Mouse (Mus musculus) heart, adult 9 months (tissue): ENCODE results near the gene Naa16.
A peak's percentile ranks its signal among the peaks of the same experiment; 100 is the strongest.

Experiments
- DNase-seq, 2 experiments: peaks; one replicate each; pipeline ENCODE4 v3.0.0; 2022; ENCODE audit warnings: low spot score in 2 of 2

Naa16 gene

GRCm38 (mm10) chr14:79330944-79331561 lies 59.5 kb downstream of the Naa16 start:
- no peak for DNase-seq

DNA sequence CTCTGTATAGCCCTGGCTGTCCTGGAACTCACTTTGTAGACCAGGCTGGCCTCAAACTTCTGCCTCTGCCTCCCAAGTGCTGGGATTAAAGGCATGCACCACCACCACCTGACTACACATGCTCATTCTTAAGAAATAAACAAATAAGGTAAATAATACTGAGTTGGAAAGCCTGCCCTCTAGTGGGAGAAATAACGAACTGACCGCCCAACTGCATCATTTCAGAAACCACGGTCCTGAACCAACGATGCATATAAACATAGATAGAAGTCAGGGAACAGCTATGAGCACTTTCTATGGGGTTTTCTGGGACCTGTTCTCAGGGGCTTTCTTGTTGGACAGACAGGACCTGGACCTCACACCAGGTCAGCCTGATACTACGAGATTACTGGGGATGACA lies 63.5 kb downstream of the Naa16 start:
- DNase-seq = peak in 1 of 2 experiments; percentile 36

GRCm38 (mm10) chr14:79324112-79324840 lies 66.3 kb downstream of the Naa16 start:
- no peak for DNase-seq

DNA sequence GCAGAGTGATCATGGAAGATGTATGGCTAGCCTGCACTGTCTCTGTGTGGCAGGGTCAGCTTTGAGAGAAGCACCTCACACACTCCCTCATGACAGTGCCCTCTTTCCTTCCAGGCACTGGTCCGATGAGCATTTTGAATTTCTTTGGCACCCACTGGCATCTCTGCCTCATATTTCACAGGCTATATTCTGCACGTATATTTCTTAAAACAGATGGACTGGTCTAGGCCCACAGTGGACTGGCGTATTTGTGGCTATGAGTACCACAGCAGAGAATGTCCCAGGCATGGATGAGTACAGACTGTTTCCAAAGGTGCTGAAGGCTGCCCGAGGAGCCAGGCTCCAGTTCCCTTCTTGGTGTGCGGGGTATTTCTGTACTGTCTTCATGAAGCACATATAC lies 68.7 kb downstream of the Naa16 start:
- DNase-seq = no peak

GRCm38 (mm10) chr14:79321152-79321551 lies 69.4 kb downstream of the Naa16 start:
- DNase-seq = no peak

- DNase-seq = no peak
Observed at GRCm38 (mm10) chr14:79317602-79318001, 73.0 kb downstream of the Naa16 start.

GRCm38 (mm10) chr14:79315877-79316276 lies 74.7 kb downstream of the Naa16 start:
- no peak for DNase-seq

DNA sequence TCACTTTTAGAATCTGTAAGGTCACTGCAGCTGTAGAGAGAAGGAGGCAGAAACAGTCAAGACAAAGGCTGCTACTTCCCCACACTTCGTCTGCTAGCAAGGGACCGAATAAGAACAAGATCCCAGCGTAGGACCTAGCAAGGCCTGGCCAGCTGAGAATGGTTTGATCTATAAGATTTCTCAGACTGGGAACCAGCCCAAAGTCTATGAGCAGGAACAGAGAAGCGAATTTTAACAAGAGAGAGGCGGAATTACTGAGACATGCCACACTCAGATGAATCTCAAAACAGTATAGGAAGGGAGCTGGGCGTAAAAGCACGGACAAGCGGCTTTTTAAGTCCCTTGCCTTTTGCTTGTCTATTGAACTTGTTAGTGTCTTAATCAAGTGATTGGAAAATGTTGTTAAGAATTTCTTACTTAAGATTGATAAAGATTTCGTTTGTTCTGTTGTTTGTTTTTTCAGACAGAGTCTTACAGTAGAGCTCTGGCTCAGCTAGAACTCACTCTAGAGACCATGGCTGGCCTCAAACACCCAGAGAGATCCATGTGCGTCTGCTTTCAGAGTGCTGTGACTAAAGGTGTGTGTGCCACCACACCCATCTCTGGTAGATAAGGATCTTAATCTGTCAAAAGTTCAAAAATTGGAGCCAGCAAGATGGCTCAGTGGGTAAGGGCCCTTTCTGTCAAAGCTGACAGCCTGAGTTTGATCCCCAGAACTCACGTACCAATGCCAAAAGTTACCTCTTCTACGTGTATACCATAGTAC lies 76.2 kb downstream of the Naa16 start:
- no peak for DNase-seq

DNA sequence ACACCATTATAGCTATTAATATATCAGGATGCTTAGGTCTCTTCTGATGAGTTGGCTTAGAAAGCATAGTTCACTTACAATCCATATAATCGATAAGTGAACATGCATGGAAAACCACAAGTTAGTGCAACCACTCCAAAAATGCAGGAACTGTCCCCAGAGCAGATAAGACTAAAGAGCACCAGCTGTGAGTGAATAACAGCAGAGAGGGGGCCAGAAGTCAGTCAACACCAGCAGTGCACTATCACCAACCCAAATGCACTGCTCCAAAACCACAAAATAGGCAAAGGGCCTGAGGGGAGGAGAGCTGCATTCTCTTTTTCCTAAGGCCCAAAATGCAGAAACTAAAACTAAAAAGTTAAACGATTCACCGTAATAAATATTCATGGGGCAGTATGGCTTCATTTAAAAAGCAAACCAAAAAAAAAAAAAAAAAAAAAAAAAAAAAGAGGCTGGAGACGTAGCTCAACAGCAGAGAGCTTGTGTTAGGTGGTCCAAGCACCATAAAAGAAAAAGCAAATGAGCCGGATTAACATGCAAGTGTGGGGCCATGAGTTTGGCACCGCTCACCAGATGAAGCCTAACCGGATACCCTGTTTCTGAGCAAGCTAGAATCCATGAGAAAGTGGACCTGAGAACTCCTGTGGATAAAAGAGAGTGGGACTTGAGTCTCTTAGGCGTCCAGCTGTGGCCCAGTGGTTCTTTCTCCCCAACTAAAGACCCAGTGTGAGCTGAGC lies 77.0 kb downstream of the Naa16 start:
- DNase-seq = peak; percentile 48 to 54

GRCm38 (mm10) chr14:79312719-79313118 lies 77.9 kb downstream of the Naa16 start:
- peak in 1 of 2 experiments; percentile 20 for DNase-seq

GRCm38 (mm10) chr14:79311918-79312454 lies 78.6 kb downstream of the Naa16 start:
- DNase-seq = no peak

DNA sequence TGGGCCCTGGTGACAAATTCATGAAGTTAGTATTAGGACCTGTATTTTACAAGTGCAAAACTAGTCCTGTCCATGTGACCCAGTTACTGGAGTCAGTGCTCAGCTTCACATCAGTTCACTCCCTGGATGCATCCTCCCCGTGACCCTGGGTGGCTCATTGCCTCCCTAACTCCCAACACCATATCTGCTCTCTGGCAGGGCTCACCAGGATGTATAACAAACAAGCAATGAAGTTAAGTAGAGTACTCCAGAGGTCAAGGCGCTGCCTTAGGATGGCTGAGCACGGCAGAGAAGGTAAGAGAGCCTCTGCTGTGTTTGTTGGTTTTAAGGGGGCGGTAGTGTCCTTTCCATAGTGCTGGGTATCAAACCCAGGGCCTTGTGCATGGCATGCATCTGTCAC lies 81.5 kb downstream of the Naa16 start:
- no peak for DNase-seq

DNA sequence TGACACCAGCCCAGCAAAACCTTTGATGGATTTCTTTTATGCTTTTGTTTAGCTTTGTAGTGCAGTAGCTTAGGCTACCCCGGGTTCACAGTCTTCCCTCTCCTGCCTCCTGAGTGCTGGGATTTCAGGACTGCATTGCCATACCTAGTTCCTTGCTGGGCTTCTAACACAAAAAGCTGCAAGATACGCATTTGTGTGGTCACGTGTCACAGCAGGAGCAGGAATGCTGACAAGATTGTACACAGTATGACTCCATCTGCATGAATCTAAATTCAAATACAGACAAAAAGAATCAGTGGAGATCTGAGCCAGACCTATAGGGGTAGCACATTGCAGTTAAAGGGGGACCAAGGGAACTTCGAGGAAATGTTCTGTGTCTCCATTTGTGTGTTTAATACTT lies 82.2 kb downstream of the Naa16 start:
- no peak for DNase-seq

DNA sequence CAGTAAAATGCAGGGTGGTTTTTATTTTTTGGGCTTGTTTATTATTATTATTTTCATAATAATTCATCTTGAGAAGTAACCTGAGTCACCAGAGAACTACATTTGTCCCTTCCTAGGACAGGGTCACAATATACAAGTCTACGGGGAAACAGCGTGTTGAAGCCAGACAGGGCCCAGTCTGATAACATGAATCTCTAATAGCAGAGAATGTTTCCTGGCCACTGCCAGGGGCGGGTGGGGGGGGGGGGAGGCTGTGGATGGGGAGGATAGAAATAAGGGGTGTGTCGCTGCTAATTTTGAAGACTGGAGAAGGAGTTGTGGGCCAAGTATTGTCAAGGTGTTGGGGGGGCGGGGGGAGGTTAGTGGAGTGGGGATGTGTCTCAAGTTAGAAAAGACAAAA lies 82.7 kb downstream of the Naa16 start:
- no peak for DNase-seq

DNA sequence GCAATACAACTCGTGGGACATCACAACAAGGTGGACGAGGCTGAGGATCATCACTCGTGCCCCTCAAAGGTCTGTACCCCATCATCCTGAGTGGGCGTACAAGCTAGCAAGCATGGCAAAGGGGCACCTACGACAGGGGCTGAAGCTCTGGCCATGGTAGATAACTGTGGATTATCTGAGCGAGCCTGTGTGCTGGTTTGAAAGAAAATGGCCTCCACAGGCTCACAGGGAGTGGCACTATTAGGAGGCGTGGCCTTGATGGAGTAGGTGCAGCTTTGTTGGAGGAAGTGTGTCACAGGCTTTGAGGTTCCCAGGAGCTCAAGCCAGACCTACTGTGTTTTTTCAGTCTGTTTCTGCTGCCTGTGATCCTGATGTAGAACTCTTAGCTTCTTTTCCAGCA lies 83.4 kb downstream of the Naa16 start:
- DNase-seq = no peak

DNA sequence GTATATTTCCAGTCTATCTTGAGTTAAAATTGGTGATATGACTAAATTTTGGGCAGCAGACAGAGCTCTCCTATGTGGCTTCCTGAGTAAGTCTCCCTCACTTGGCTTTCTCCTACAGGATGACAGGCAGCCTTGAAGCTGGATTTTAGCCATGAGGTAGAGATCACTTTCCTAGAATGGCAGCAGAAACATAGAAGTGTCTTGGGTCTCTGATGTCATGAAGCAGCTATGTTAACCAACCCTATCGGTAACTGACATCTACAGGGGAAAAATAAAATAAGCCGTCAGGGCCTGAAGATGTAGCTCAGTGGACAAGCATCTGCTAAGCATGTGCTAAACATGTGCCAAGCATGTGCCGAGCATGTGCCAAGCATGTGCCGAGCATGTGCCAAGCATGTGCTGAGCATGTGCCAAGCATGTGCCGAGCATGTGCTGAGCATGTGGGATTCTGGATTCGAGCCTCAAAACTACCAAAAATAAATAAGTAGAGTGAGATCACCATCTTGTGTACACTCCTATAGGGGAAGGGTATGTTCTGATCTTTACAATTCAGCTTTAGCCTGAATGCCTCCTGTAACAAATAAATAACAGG lies 85.6 kb downstream of the Naa16 start:
- DNase-seq = no peak

GRCm38 (mm10) chr14:79303150-79303549 lies 87.4 kb downstream of the Naa16 start:
- DNase-seq = no peak

GRCm38 (mm10) chr14:79301466-79301875 lies 89.1 kb downstream of the Naa16 start, which contains the start of gene Rgcc:
Gene Rgcc (minus strand): TSS chr14:79301645.
- peak; percentile 94 for DNase-seq

- no peak for DNase-seq
Observed at GRCm38 (mm10) chr14:79300641-79301350, 89.8 kb downstream of the Naa16 start.

- DNase-seq = no peak
Observed at GRCm38 (mm10) chr14:79299796-79300195, 90.8 kb downstream of the Naa16 start.

DNA sequence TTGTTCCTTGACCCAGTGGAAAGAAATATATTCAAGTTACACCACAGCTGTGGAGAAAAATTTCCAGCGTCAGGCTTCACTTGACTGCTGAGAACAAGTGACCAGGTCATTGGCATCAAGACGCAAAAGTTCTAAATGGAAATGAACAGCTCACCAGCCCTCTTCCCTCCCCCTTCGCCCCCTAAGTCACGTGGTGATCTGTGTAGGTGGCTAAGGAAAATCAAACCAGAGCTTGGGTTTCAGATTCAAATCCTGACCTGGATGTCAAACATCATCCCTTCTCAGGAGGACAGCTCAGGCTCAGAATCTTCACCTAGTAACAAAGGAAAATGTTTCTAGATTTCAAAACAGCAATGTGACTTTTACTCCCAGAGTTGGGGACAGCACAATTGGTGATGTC lies 91.3 kb downstream of the Naa16 start:
- no peak for DNase-seq
